In genomic region chr4:119320896-119321550, GRCm38 (mm10) we compare ENCODE assay signal across 8 mouse cellular contexts. TPM values are rescaled to one million over a fixed set of nuclear protein-coding genes. Genes with fewer than 3 reads are reported as not detected.
A peak's percentile ranks its signal among the peaks of the same experiment; 100 is the strongest.
DNase-seq lines count a peak whose midpoint lies in the region; ATAC-seq and TF ChIP-seq lines count a peak whose summit lies in the region.

No protein-coding gene starts in this region.

- no peak for TF ChIP-seq CTCF in CH12.LX (conservative IDR thresholded peaks at IDR 0.05 in 1 of 2, IDR thresholded peaks at IDR 0.05 in 1 of 2; ENCODE audit: low read depth in 2 of 2, low read length in 2 of 2)
- no peak for TF ChIP-seq CTCF in liver, embryonic 14.5 days (IDR thresholded peaks at IDR 0.05; ENCODE audit: low read depth)

- peak; percentile 67 for ATAC-seq in kidney, embryonic 14.5 days (ENCODE audit: low FRiP score, low TSS enrichment)
- ATAC-seq in liver, embryonic 14.5 days (ENCODE audit: insufficient read depth) = peak; percentile 28
- ATAC-seq in granulocyte monocyte progenitor cell, adult 5-6 weeks (replicated peaks; ENCODE audit: poor library complexity, severe bottlenecking) = no peak

- H3K4me3 ChIP-seq in kidney, embryonic 14.5 days (ENCODE audit: low read length) = peak overlapping the region; percentile 82
- peak overlapping the region; percentile 84 to 94 (median 93) for H3K4me3 ChIP-seq in CH12.LX (replicated peaks in 1 of 3; ENCODE audit: low read depth in 2 of 3, low read length in 2 of 3, poor library complexity in 1 of 3)
- peak overlapping the region; percentile 89 to 92 for H3K4me3 ChIP-seq in liver, embryonic 14.5 days (ENCODE audit: insufficient read depth in 1 of 2, low read depth in 2 of 2, low read length in 2 of 2)

- H3K4me1 ChIP-seq in kidney, embryonic 14.5 days (ENCODE audit: control insufficient read depth, insufficient read depth, low read length) = peaks cover 8% of the 10 kb centered on the region
- H3K4me1 ChIP-seq in CH12.LX (ENCODE audit: control insufficient read depth in 1 of 2, insufficient read depth in 2 of 2) = peaks cover 11 to 42% of the 10 kb centered on the region in 2 experiments
- peaks cover 8 to 14% of the 10 kb centered on the region in 2 experiments for H3K4me1 ChIP-seq in liver, embryonic 14.5 days (replicated peaks; ENCODE audit: control insufficient read depth in 2 of 2, insufficient read depth in 2 of 2, low read length in 1 of 2)

- peak overlapping the region; percentile 68 for H3K9ac ChIP-seq in kidney, embryonic 14.5 days (ENCODE audit: low read depth, low read length)
- H3K9ac ChIP-seq in CH12.LX (ENCODE audit: insufficient read depth, low read depth) = peak overlapping the region; percentile 80
- H3K9ac ChIP-seq in liver, embryonic 14.5 days (replicated peaks) = no peak overlapping the region

- WGBS in kidney, embryonic 14.5 days = 24% methylated on average over 10 of the region's 10 CpGs
- 29% methylated on average over 10 of the region's 10 CpGs for WGBS in liver, embryonic 14.5 days (ENCODE audit: insufficient replicate concordance)

- no peak for TF ChIP-seq POLR2A in CH12.LX (IDR thresholded peaks at IDR 0.05; ENCODE audit: low read depth, low read length)

- peak overlapping the region; percentile 86 for H3K27ac ChIP-seq in kidney, embryonic 14.5 days (ENCODE audit: low read depth, low read length)
- H3K27ac ChIP-seq in CH12.LX (ENCODE audit: insufficient read depth, low read depth) = no peak overlapping the region
- no peak overlapping the region for H3K27ac ChIP-seq in liver, embryonic 14.5 days

- DNase-seq in kidney, adult 11 months = no peak
- no peak for DNase-seq in CH12.LX (ENCODE audit: extremely low read depth)
- peak; percentile 25 to 26 for DNase-seq in cerebellum, postnatal 25 days
- peak; percentile 4 to 7 for DNase-seq in heart, postnatal 36 days
- DNase-seq in liver, embryonic 14.5 days (ENCODE audit: low read depth in 3 of 3, low spot score in 3 of 3) = no peak
- DNase-seq in retina, embryonic 14.5 days (ENCODE audit: low spot score) = peak; percentile 7

- no peak for TF ChIP-seq RAD21 in CH12.LX (IDR thresholded peaks at IDR 0.05; ENCODE audit: low read depth, low read length)

- in situ Hi-C loops in CH12.LX (cut with MboI; ENCODE audit: low pct_ligation_motif_present, low pct_unique_long_range_greater_than_20kb, low sequenced_read_pairs) = no loop called here

- TF ChIP-seq EP300 in CH12.LX (IDR thresholded peaks at IDR 0.05; ENCODE audit: low read length) = no peak
- no peak for TF ChIP-seq EP300 in liver, embryonic 14.5 days (IDR thresholded peaks at IDR 0.05; ENCODE audit: low read depth)

- no peaks in the 10 kb centered on the region for H3K27me3 ChIP-seq in kidney, embryonic 14.5 days (ENCODE audit: control insufficient read depth, insufficient read depth, low read length)
- no peaks in the 10 kb centered on the region for H3K27me3 ChIP-seq in CH12.LX (replicated peaks)
- H3K27me3 ChIP-seq in liver, embryonic 14.5 days (ENCODE audit: control insufficient read depth, insufficient read depth, low read length) = no peaks in the 10 kb centered on the region

- peaks cover 10% of the 10 kb centered on the region for H3K79me2 ChIP-seq in CH12.LX (replicated peaks; ENCODE audit: control insufficient read depth, extremely low read depth, insufficient read depth, poor library complexity, severe bottlenecking)

- no peaks in the 10 kb centered on the region for H3K9me3 ChIP-seq in kidney, embryonic 14.5 days (ENCODE audit: control insufficient read depth, low read length)
- H3K9me3 ChIP-seq in CH12.LX (replicated peaks; ENCODE audit: low read length) = no peaks in the 10 kb centered on the region
- H3K9me3 ChIP-seq in liver, embryonic 14.5 days (ENCODE audit: control insufficient read depth, low read length) = no peaks in the 10 kb centered on the region

- intact Hi-C loops in heart, postnatal 36 days (cut with DNase I) = loop anchor here (1.0 to 5.0 kb wide), 3 partner anchors 26 to 102 kb away; partner anchors contain the start of genes Ppcs and Zmynd12

- peaks cover 30% of the 10 kb centered on the region for H3K36me3 ChIP-seq in kidney, embryonic 14.5 days (ENCODE audit: control insufficient read depth, insufficient read depth, low read length)
- H3K36me3 ChIP-seq in CH12.LX (replicated peaks in 1 of 2; ENCODE audit: control insufficient read depth in 1 of 2, insufficient read depth in 1 of 2, low read length in 1 of 2) = peaks cover 25 to 33% of the 10 kb centered on the region in 2 experiments
- peaks cover 16% of the 10 kb centered on the region for H3K36me3 ChIP-seq in liver, embryonic 14.5 days (replicated peaks; ENCODE audit: control insufficient read depth, insufficient read depth, low read depth)

- dilution Hi-C loops in CH12.LX (cut with MboI; ENCODE audit: extremely low pct_ligation_motif_present, extremely low pct_unique_long_range_greater_than_20kb, low sequenced_read_pairs) = no loop called here

- peak overlapping the region; percentile 87 for H3K4me2 ChIP-seq in kidney, embryonic 14.5 days (replicated peaks; ENCODE audit: low read depth, low read length)
- peak overlapping the region; percentile 80 for H3K4me2 ChIP-seq in CH12.LX (ENCODE audit: insufficient read depth, low read depth, poor library complexity, severe bottlenecking)
- H3K4me2 ChIP-seq in liver, embryonic 14.5 days (ENCODE audit: low read depth) = peak overlapping the region; percentile 98

TF ChIP-seq in CH12.LX, 34 proteins besides CTCF, POLR2A, EP300 and RAD21:
- TF ChIP-seq NELFE (IDR thresholded peaks at IDR 0.05; ENCODE audit: low read depth, low read length) (peak; percentile 39; the same call in 1 of the 2 replicates), JUN (IDR thresholded peaks at IDR 0.05; ENCODE audit: insufficient read depth, low read depth, low read length) (no peak), SIN3A (IDR thresholded peaks at IDR 0.05; ENCODE audit: low read length) (no peak), USF2 (conservative IDR thresholded peaks at IDR 0.05; ENCODE audit: low read depth, low read length) (no peak), UBTF (IDR thresholded peaks at IDR 0.05; ENCODE audit: low read depth, low read length) (no peak), E2F4 (IDR thresholded peaks at IDR 0.05; ENCODE audit: insufficient replicate concordance, low read depth, low read length) (no peak), ZC3H11A (IDR thresholded peaks at IDR 0.05; ENCODE audit: low read depth, low read length) (no peak), PAX5 (IDR thresholded peaks at IDR 0.05; ENCODE audit: low read length) (no peak), ELF1 (IDR thresholded peaks at IDR 0.05; ENCODE audit: low read depth, low read length) (0 out of 2 replicates have a peak, but pooled peaks have one; percentile 48), NRF1 (IDR thresholded peaks at IDR 0.05; ENCODE audit: low read depth, low read length) (no peak), KAT2A (IDR thresholded peaks at IDR 0.05; ENCODE audit: insufficient replicate concordance, low read length) (no peak)

RNA-seq across cellular contexts. Expression of gene Ppih, which starts 0.7 kb away (rescaled TPM):
- polyA plus RNA-seq in kidney, embryonic 14.5 days (2014; fragmentation: Nextera tagmentation; extraction: Ambion mirVana) = 122 and 153 TPM in 2 replicates
- 125 and 175 TPM in 2 replicates for total RNA-seq in CH12.LX (2012; rRNA removed)
- total RNA-seq in CH12.LX (2014; rRNA removed) = 179 and 195 TPM in 2 replicates
- polyA plus RNA-seq in CH12.LX (2012; ENCODE audit: insufficient read length, low read depth) = 132 and 158 TPM in 2 replicates
- total RNA-seq in heart, postnatal 36 days (2021) = 10 to 100 TPM in 1 of 2 experiments, 1 to 10 TPM in 1; 9.4 to 12.2 TPM
- polyA plus RNA-seq in liver, embryonic 14.5 days (2012; rRNA removed) = 42.3 and 52.2 TPM in 2 replicates
- 76.0 and 80.8 TPM in 2 replicates for polyA plus RNA-seq in liver, embryonic 14.5 days (2014; fragmentation: Nextera tagmentation; extraction: Ambion mirVana)
- 107 and 136 TPM in 2 replicates for total RNA-seq in granulocyte monocyte progenitor cell, adult 5-6 weeks (2014; fragmentation: Nextera tagmentation)
- 163 and 172 TPM in 2 replicates for total RNA-seq in granulocyte monocyte progenitor cell, adult 5-6 weeks (2017)

RNA-seq across cellular contexts. Expression of gene Ybx1, which starts 26.6 kb away (rescaled TPM):
- polyA plus RNA-seq in kidney, embryonic 14.5 days (2014; fragmentation: Nextera tagmentation; extraction: Ambion mirVana) = 969 and 1,061 TPM in 2 replicates
- total RNA-seq in CH12.LX (2012; rRNA removed) = 724 and 865 TPM in 2 replicates
- 901 and 989 TPM in 2 replicates for total RNA-seq in CH12.LX (2014; rRNA removed)
- 2,139 and 2,246 TPM in 2 replicates for polyA plus RNA-seq in CH12.LX (2012; ENCODE audit: insufficient read length, low read depth)
- total RNA-seq in heart, postnatal 36 days (2021) = 100 to 1,000 TPM; 786 to 814 TPM
- polyA plus RNA-seq in liver, embryonic 14.5 days (2012; rRNA removed) = 135 and 250 TPM in 2 replicates
- polyA plus RNA-seq in liver, embryonic 14.5 days (2014; fragmentation: Nextera tagmentation; extraction: Ambion mirVana) = 297 and 335 TPM in 2 replicates
- total RNA-seq in granulocyte monocyte progenitor cell, adult 5-6 weeks (2014; fragmentation: Nextera tagmentation) = 1,162 and 1,300 TPM in 2 replicates
- total RNA-seq in granulocyte monocyte progenitor cell, adult 5-6 weeks (2017) = 1,625 and 1,634 TPM in 2 replicates

Comparison
In these comparisons a context has a peak if more than half of its experiments do, and no peak if none do; other contexts are left out.
1. DNase-seq: peak in cerebellum, postnatal 25 days (2 of 2), heart, postnatal 36 days (2 of 2) and retina, embryonic 14.5 days (single experiment); none in kidney, adult 11 months (single experiment), CH12.LX (single experiment) and liver, embryonic 14.5 days (0 of 3).
2. RNA of gene Ppih, which starts 0.7 kb away (total RNA-seq): 125 to 195 TPM in CH12.LX and 107 to 172 TPM in granulocyte monocyte progenitor cell, adult 5-6 weeks; 9.4 to 12.2 TPM in heart, postnatal 36 days; every median in the first group is over 4 times any median in the second.
3. Peak in every context shown above with its lines, with median percentiles within 50 percentile points of each other: H3K4me2 ChIP-seq and H3K4me3 ChIP-seq.